Mouse (Mus musculus): Measurements from ENCODE around the gene C1qtnf1. TPM values are rescaled to one million over a fixed set of nuclear protein-coding genes. Genes with fewer than 3 reads are reported as not detected.

The C1qtnf1 gene
- polyA plus RNA-seq, 1 experiment from 2014 or later, result 2.5 TPM

DNA sequence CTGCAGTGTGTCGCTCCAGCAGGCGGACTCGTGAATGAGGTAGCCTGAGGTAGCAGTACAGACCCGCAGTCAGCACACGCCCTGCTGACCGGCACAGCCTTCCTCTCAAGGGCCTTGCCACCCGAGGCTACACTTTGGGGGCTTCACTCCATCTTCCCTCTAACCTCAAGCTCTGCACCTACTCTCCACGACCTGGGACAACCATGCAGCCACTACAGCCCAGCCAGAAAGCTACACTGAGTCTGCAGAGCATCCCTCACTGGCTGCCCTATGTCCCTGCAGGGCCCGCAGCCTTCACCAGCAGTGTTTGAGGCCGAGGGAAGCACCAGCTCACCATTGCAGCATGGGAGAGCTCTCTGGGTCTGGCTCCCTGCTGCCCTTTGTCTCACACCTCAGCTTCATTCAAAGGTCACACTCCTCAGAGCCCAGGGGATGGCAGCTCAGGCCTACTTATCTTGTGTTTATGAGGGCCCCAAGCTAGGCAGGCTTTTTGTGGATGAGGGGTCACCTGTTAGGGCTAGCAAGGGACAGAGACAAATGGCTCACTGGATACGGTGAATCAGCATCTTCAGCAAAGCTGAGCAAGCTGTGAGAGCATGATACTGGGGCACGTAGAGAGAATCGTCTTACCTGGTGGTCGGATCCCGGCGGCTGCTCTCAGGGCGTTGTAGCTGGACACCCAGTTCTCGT is 19.8 kb upstream of the C1qtnf1 start:
- no peaks in the 10 kb centered on the region for H3K4me1 ChIP-seq (ENCODE audit: control insufficient read depth, insufficient read depth, low read length)
- peaks cover 17% of the 10 kb centered on the region for H3K36me3 ChIP-seq (ENCODE audit: control insufficient read depth, insufficient read depth, low read length)
- H3K4me3 ChIP-seq (ENCODE audit: low read depth, low read length), result no peak overlapping the region
- H3K27ac ChIP-seq (ENCODE audit: low read depth, low read length), result no peak overlapping the region
- H3K27me3 ChIP-seq (ENCODE audit: control insufficient read depth, insufficient read depth, low read length), result no peaks in the 10 kb centered on the region
- ATAC-seq (ENCODE audit: insufficient read depth, low FRiP score, low TSS enrichment), result no peak
- H3K4me2 ChIP-seq (ENCODE audit: low read depth), result no peak overlapping the region
- no peaks in the 10 kb centered on the region for H3K9me3 ChIP-seq (ENCODE audit: control insufficient read depth, low read length)
- no peak overlapping the region for H3K9ac ChIP-seq (ENCODE audit: low read length)
- DNase-seq (ENCODE audit: low spot score), result no peak
- 74% methylated on average over 15 of the region's 18 CpGs for WGBS

DNA sequence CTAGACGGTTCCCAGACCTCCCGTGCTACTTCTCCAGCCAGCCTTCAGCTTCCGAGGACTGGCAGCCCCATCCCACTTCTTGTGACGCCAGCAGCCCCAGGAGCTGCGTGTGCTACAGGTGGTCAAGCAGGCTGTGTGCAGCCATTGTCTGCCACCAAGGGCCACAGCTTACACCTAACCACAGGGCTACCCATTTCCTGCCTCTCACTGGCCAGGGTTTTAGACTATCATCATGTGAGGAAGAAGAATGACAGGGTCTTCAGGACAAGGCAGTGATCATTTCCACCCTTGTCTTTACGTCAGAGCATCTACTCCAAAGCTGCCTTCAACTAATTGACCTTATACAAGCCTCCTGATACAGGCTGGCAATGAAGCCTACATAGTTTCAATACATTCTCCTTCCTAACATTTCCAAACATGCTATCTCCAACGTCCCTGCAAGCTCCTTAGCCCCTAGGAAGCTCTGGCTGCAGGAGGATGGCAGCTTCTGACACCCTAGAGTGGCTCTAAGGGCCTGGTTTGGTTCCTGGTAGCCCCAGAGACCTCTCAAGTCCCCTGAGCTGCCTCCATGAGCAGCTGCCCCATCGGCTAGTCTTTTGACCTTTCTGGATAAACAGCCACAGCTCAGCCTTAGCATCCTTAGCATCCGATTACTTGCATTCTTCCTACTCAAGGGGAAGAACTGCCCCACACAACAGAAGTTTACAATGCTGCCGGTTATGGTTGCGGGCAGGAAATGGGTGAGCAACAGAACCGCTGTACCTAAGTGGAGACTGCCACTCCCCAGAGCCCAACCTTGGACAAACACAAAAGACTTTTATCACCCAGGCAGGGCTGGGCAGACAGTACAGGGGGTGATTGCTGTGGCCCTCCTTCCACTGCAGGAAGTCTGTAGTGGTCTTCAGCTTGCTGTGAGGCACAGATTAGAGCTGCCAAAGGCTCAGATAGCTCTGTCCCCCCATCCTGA is 18.6 kb upstream of the C1qtnf1 start:
- Histone ChIP-seq H3K4me2 (ENCODE audit: low read depth) (no peak overlapping the region), H3K9ac (ENCODE audit: low read length) (no peak overlapping the region; the same call in 1 of the 2 replicates), H3K4me3 (ENCODE audit: low read depth, low read length) (no peak overlapping the region), H3K27me3 (ENCODE audit: control insufficient read depth, insufficient read depth, low read length) (no peaks in the 10 kb centered on the region), H3K36me3 (ENCODE audit: control insufficient read depth, insufficient read depth, low read length) (peaks cover 17% of the 10 kb centered on the region), H3K27ac (ENCODE audit: low read depth, low read length) (no peak overlapping the region), H3K9me3 (ENCODE audit: control insufficient read depth, low read length) (no peaks in the 10 kb centered on the region), H3K4me1 (ENCODE audit: control insufficient read depth, insufficient read depth, low read length) (no peaks in the 10 kb centered on the region)
- WGBS, result 75% methylated on average over 12 of the region's 12 CpGs
- ATAC-seq (ENCODE audit: insufficient read depth, low FRiP score, low TSS enrichment), result no peak
- DNase-seq (ENCODE audit: low spot score), result no peak

DNA sequence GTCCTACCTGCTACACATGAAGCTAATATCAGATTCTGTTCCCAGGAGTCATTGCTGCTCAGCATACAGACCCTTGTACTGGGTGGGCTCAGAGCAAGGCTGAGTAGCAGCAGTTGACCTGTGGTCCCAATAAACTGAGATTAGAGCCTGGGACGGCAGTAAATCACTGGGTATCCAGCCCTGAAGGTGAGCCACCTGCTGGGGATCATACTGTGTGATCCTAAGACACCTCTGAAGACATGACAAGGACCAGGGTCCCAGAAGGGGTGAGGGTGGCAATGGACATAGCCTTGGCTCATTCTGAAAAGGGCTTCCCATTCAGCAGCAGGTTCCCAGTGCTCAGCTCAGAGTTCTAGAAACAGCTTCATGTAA is 17.9 kb upstream of the C1qtnf1 start:
- no peaks in the 10 kb centered on the region for H3K4me1 ChIP-seq (ENCODE audit: control insufficient read depth, insufficient read depth, low read length)
- H3K9ac ChIP-seq (ENCODE audit: low read length), result no peak overlapping the region
- H3K4me3 ChIP-seq (ENCODE audit: low read depth, low read length), result no peak overlapping the region
- H3K36me3 ChIP-seq (ENCODE audit: control insufficient read depth, insufficient read depth, low read length), result peaks cover 17% of the 10 kb centered on the region
- no peak for ATAC-seq (ENCODE audit: insufficient read depth, low FRiP score, low TSS enrichment)
- WGBS, result 62% methylated on average over 1 of the region's 1 CpGs
- H3K4me2 ChIP-seq (ENCODE audit: low read depth), result no peak overlapping the region
- DNase-seq (ENCODE audit: low spot score), result no peak
- H3K27me3 ChIP-seq (ENCODE audit: control insufficient read depth, insufficient read depth, low read length), result no peaks in the 10 kb centered on the region
- H3K27ac ChIP-seq (ENCODE audit: low read depth, low read length), result no peak overlapping the region
- no peaks in the 10 kb centered on the region for H3K9me3 ChIP-seq (ENCODE audit: control insufficient read depth, low read length)

DNA sequence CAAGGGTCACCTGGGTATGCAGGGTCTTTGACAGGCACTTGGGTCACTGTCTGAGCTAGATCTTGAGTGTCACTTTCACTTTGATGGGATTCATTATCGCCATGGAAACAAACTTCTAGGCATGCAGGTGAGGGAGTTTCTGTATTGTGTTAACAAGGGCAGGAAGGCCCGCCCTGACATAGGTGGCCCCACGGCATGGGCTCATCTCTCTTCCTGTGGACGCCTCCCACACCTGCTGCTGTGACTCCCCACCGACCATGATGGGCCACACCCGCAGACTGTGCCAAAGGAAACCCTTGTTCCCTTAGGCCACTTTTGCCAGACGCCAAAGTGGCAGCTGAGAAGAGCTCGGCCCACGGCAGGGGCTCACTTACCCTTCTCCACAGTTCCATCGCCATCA is 17.5 kb upstream of the C1qtnf1 start:
- Histone ChIP-seq H3K4me2 (ENCODE audit: low read depth) (no peak overlapping the region), H3K9me3 (ENCODE audit: control insufficient read depth, low read length) (no peaks in the 10 kb centered on the region), H3K4me3 (ENCODE audit: low read depth, low read length) (no peak overlapping the region), H3K9ac (ENCODE audit: low read length) (no peak overlapping the region), H3K36me3 (ENCODE audit: control insufficient read depth, insufficient read depth, low read length) (peaks cover 17% of the 10 kb centered on the region), H3K27ac (ENCODE audit: low read depth, low read length) (no peak overlapping the region), H3K27me3 (ENCODE audit: control insufficient read depth, insufficient read depth, low read length) (no peaks in the 10 kb centered on the region), H3K4me1 (ENCODE audit: control insufficient read depth, insufficient read depth, low read length) (no peaks in the 10 kb centered on the region)
- DNase-seq (ENCODE audit: low spot score) (no peak), ATAC-seq (ENCODE audit: insufficient read depth, low FRiP score, low TSS enrichment) (no peak)
- WGBS, result 93% methylated on average over 10 of the region's 10 CpGs

DNA sequence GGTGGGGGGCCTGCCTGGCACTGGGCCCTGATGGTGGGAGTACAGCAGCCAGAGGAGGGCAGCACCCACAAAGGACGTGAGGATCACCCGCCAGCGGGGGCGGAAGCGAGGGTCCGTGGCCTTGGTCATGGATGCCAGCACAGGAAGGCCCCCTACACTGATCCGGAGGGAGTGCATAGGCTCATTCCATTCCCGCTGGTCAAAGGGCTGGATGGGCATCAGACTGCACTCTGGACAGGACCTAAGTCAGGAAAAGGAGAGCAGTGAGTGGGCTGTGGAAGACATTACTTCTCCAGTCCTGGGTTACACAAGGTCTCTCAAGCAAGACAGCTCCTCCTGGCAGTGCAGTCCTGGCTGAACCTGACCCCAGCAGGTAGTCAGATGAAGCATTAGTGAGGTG is 16.7 kb upstream of the C1qtnf1 start:
- Histone ChIP-seq H3K27me3 (ENCODE audit: control insufficient read depth, insufficient read depth, low read length) (no peaks in the 10 kb centered on the region), H3K9me3 (ENCODE audit: control insufficient read depth, low read length) (no peaks in the 10 kb centered on the region), H3K9ac (ENCODE audit: low read length) (no peak overlapping the region), H3K36me3 (ENCODE audit: control insufficient read depth, insufficient read depth, low read length) (peaks cover 20% of the 10 kb centered on the region), H3K4me1 (ENCODE audit: control insufficient read depth, insufficient read depth, low read length) (no peaks in the 10 kb centered on the region), H3K4me2 (ENCODE audit: low read depth) (no peak overlapping the region), H3K27ac (ENCODE audit: low read depth, low read length) (no peak overlapping the region), H3K4me3 (ENCODE audit: low read depth, low read length) (no peak overlapping the region)
- ATAC-seq (ENCODE audit: insufficient read depth, low FRiP score, low TSS enrichment) (no peak), DNase-seq (ENCODE audit: low spot score) (no peak)
- WGBS, result 92% methylated on average over 8 of the region's 8 CpGs

DNA sequence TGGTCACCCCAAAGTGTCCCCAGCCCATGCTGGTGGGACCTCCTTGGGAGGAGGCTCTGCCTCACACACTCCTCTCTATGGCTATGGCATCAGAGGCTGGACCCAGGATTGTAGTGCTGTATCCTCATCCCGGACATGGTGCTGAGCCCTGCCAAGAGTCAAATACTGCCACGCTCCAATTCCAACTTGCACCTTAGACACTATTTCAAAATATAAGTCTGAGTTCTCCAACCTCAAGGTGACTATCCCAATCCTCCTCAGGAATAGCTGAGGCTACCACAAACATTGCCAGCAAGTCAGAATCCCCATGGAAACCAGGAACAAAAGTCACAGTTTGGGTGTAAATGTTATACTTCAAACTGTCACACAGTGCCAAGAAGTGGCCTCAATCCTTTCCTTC is 15.4 kb upstream of the C1qtnf1 start:
- H3K4me1 ChIP-seq (ENCODE audit: control insufficient read depth, insufficient read depth, low read length), result no peaks in the 10 kb centered on the region; the same call in 1 of the 2 replicates
- no peak overlapping the region for H3K27ac ChIP-seq (ENCODE audit: low read depth, low read length)
- H3K9ac ChIP-seq (ENCODE audit: low read length), result no peak overlapping the region
- no peaks in the 10 kb centered on the region for H3K9me3 ChIP-seq (ENCODE audit: control insufficient read depth, low read length)
- H3K27me3 ChIP-seq (ENCODE audit: control insufficient read depth, insufficient read depth, low read length), result no peaks in the 10 kb centered on the region
- no peak overlapping the region for H3K4me3 ChIP-seq (ENCODE audit: low read depth, low read length)
- WGBS, result 88% methylated on average over 2 of the region's 2 CpGs
- H3K4me2 ChIP-seq (ENCODE audit: low read depth), result no peak overlapping the region
- ATAC-seq (ENCODE audit: insufficient read depth, low FRiP score, low TSS enrichment), result no peak
- DNase-seq (ENCODE audit: low spot score), result no peak
- H3K36me3 ChIP-seq (ENCODE audit: control insufficient read depth, insufficient read depth, low read length), result peaks cover 17% of the 10 kb centered on the region

DNA sequence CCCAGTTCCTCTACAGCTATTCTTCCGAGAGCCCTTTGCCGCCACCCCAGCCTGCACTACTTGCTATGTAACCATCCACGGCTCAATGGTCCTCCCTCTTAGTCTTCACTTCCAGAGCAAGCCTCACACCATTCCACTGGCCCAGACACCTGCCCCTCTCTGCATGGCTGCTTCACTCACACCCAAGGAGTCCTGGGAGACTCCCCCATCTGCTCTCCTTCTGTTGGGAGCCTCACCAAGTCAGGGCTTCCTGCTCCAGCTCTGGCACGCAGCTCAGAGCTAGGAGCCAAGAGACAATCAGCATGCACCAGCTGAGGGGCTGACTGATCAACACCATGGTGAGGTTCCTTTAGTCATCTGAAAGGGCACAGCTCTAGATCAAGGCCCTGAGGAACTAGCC is 14.9 kb upstream of the C1qtnf1 start:
- H3K4me3 ChIP-seq (ENCODE audit: low read depth, low read length), result no peak overlapping the region
- no peak for ATAC-seq (ENCODE audit: insufficient read depth, low FRiP score, low TSS enrichment)
- no peak overlapping the region for H3K4me2 ChIP-seq (ENCODE audit: low read depth)
- peaks cover 15% of the 10 kb centered on the region for H3K36me3 ChIP-seq (ENCODE audit: control insufficient read depth, insufficient read depth, low read length)
- H3K9me3 ChIP-seq (ENCODE audit: control insufficient read depth, low read length), result no peaks in the 10 kb centered on the region
- peaks cover 3% of the 10 kb centered on the region for H3K4me1 ChIP-seq (ENCODE audit: control insufficient read depth, insufficient read depth, low read length)
- H3K27me3 ChIP-seq (ENCODE audit: control insufficient read depth, insufficient read depth, low read length), result no peaks in the 10 kb centered on the region
- no peak overlapping the region for H3K27ac ChIP-seq (ENCODE audit: low read depth, low read length)
- DNase-seq (ENCODE audit: low spot score), result no peak
- WGBS, result 80% methylated on average over 4 of the region's 4 CpGs
- no peak overlapping the region for H3K9ac ChIP-seq (ENCODE audit: low read length)

DNA sequence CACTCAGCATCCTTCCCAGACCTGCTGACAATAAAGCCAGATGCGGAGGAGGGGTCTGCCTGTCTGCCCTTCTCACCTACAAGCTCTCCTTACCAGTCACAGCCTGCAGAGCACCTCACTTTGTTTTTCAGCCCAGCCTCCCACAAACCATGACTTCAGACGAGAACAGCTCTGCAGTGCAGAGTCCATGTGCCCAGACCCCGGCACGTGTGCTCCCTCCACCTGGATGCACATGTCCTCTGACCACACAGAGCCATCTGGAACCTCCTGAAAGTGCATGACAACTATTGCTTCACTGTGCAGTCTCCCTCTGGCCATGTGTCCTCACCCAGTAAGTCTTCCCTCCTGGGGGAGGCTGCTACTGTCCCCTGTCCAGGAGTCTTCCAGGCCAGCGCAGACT is 13.7 kb upstream of the C1qtnf1 start:
- Histone ChIP-seq H3K27ac (ENCODE audit: low read depth, low read length) (no peak overlapping the region), H3K9ac (ENCODE audit: low read length) (no peak overlapping the region), H3K4me3 (ENCODE audit: low read depth, low read length) (no peak overlapping the region), H3K36me3 (ENCODE audit: control insufficient read depth, insufficient read depth, low read length) (peaks cover 10% of the 10 kb centered on the region), H3K4me1 (ENCODE audit: control insufficient read depth, insufficient read depth, low read length) (peaks cover 4% of the 10 kb centered on the region), H3K4me2 (ENCODE audit: low read depth) (no peak overlapping the region), H3K27me3 (ENCODE audit: control insufficient read depth, insufficient read depth, low read length) (no peaks in the 10 kb centered on the region), H3K9me3 (ENCODE audit: control insufficient read depth, low read length) (no peaks in the 10 kb centered on the region)
- no peak for ATAC-seq (ENCODE audit: insufficient read depth, low FRiP score, low TSS enrichment)
- WGBS, result 89% methylated on average over 5 of the region's 5 CpGs
- no peak for DNase-seq (ENCODE audit: low spot score)

DNA sequence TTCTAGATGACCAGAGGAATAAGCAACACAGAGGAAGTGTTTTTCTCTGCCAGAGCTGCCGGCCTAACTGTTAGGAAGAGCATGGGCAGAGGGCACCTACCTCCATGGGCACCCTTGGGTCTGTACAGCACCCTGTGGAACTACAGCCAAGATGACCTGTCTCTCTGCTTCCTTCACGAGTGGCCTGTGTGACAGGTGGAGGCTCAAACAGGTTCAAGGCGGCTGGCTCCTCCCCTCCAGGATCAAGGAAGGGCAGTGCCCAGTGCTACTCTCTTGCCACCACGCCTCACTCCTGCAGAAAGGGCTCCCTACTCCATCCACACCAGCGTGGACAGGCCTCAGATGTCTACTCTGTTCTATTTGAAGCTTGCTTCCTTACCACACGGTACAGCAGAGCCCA is 12.4 kb upstream of the C1qtnf1 start:
- Histone ChIP-seq H3K9ac (ENCODE audit: low read length) (no peak overlapping the region), H3K27ac (ENCODE audit: low read depth, low read length) (no peak overlapping the region), H3K27me3 (ENCODE audit: control insufficient read depth, insufficient read depth, low read length) (no peaks in the 10 kb centered on the region), H3K4me2 (ENCODE audit: low read depth) (no peak overlapping the region), H3K4me3 (ENCODE audit: low read depth, low read length) (no peak overlapping the region), H3K4me1 (ENCODE audit: control insufficient read depth, insufficient read depth, low read length) (peaks cover 4% of the 10 kb centered on the region), H3K36me3 (ENCODE audit: control insufficient read depth, insufficient read depth, low read length) (peaks cover 9% of the 10 kb centered on the region), H3K9me3 (ENCODE audit: control insufficient read depth, low read length) (no peaks in the 10 kb centered on the region)
- DNase-seq (ENCODE audit: low spot score) (no peak), ATAC-seq (ENCODE audit: insufficient read depth, low FRiP score, low TSS enrichment) (no peak)
- WGBS, result 92% methylated on average over 6 of the region's 6 CpGs

Measured in neural tube, embryonic 11.5 days (tissue).